Mouse (Mus musculus): ENCODE measurements around the gene Kank2.
"Not testable (repeated sequence)": the region's sequence is repeated elsewhere in the genome, so short reads cannot be mapped to it uniquely, and the experiment has no call there.

Kank2 gene

DNA sequence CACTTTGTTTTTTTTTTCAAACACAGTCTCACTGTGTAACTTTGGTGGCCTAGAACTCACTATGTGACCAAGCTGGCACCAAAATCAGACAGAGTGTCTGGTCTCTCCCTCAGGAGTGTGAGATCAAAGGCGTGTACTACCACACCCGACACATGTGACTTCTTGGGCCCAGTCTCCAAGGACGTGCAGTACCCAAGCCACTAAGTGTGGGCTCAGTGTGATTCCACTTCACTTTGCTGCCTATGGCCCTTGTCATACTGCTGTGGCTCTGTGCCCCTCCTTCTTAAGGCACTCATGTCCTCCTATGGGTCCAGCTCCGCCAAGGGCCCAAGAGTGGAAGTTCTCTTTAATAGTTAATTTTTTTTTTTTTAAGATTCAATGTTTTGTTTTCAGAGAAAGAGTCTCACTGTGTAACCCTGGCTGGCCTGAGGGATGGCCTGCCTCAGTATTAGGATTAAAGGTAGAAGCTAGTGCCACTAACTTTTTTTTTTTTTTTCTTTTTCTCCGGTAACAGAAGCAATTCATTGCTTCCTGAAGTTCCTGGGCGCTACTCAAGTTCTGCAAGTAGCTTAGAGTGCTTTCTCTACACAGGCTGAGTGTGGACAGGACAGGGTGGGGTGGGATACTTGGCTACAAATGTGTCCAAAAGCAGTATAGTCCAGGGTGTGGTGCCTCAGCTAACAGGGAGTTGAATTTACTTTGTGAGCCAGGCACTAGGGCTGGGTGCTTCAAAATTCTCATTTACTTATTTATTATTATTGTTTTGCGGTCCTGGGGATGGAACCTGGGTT, 13.8 kb downstream of the Kank2 start:
- DNase-seq (ENCODE audit: low spot score in 2 of 2): no peak

DNA sequence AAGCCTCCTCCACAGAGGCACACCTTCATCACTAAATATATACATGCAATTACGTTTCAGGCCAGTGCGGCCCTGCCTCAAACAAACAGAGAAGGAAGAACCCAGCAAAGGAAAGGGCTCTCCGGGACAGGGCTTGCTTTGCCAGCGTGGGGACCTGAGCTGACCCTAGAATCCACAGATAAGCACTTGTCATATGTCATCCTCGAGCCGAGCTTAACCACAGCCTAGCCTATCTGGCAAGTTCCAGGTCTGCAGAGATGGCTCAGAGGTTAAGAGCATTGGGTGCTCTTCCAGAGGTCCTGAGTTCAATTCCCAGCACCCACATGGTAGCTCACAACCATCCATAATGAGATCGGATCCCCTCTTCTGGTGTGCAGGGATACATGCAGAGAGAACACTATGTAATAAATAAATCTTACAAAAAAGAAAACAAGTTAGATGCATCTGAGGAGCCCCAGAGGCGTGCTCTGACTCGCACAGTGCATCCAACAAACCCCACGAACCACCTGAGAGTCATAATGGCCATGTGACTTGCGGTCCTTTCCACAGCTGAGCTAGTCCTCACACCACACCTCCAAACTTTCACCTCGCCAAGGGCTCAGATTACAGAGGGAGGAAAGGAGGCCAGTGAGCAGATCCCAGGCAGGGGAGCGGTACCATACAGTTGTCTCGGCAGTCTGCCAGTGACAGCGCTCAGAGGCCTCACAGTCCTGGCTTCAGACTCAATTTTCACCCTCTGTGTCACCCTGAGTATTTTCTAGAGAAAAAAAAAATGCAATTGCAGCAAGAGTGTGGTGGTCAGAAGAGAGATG, 16.7 kb downstream of the Kank2 start:
- DNase-seq (ENCODE audit: low spot score in 2 of 2): no peak

DNA sequence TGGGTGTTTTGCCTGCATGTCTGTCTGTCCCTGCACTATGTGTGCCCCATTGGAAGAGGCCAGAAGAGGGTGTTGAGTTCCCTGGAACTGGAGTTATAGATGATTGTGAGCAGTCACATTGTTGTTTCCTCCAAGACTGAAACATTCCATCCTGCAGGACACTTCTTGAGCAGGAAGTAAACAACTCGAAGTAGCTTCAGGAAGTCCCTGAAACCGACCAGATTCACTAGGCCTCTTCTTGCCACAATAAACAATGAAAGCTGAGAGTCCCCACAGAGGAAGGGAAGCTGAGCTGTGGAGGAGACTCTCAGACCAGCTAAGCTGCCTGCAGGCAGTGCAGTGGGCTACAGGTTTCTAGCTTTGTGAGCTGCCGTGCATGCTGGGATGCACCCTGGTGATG, 20.8 kb downstream of the Kank2 start:
- no peak for DNase-seq (ENCODE audit: low spot score in 2 of 2)

DNA sequence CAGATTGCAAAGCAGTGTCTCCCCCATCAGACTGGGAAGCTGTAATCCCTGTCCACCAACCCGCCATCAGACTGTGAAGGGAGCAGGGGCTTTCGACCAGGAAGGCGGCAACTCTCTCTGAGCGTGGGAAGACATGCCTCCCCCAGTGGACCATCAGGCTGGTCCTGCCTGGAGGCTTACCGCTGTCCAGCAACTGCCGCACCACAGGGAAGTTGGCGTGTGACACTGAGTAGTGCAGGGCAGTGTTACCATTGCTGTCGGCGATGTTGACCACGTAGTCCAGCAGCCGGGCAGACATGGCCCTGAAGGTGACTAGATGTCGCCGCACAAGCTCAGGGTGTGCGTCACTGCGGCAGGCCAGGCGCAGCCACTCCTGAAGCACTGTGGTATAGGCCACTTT, 24.2 kb downstream of the Kank2 start:
- DNase-seq (ENCODE audit: low spot score in 2 of 2): no peak

DNA sequence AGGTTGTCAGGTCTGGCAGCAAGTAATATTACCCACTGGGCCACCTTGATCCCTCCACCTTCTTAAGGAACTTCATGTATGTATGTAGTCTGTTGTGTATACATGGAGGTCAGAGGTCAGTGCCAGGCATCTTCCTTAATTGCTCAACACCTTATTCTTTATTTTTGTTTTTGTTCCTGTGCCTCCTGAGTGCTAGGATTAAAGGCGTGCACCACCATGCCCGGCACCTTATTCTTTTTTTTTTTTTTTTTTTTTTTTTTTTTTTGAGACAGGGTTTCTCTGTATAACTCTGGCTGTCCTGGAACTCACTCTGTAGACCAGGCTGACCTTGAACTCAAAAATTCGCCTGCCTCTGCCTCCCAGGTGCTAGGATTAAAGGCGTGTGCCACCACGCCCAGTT, 25.1 kb downstream of the Kank2 start:
- not testable (repeated sequence) for DNase-seq (ENCODE audit: low spot score in 2 of 2)

DNA sequence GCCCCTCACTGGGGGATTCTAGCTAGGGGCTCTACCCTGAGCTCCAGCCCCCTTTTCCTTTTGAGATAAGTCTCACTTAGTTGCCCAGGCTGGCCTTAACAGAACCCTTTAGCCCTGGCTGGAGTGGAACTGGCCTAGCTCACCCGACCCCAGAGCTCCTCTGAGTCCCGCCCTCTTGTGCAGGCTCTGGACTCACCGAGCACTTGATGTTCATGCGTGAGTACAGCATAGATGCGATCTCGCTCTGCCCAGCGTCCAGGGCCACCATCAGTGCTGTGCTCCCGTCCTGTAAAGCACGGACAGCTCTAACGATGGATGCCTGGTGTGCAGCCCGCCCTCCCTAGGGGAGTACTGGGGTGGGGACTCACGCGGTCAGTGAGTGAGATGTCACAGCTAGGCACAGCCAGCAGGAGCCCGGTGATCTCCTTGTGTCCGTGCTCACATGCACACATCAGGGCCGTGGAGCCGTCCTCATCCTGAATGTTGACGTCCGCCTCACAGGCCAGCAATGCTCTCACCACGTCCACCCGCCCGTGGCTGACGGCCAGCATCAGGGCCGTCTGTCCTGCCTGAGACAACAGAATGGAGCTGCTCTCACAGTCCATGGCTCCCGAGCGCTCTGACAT, 28.9 kb downstream of the Kank2 start:
- no peak for DNase-seq (ENCODE audit: low spot score in 2 of 2)

DNA sequence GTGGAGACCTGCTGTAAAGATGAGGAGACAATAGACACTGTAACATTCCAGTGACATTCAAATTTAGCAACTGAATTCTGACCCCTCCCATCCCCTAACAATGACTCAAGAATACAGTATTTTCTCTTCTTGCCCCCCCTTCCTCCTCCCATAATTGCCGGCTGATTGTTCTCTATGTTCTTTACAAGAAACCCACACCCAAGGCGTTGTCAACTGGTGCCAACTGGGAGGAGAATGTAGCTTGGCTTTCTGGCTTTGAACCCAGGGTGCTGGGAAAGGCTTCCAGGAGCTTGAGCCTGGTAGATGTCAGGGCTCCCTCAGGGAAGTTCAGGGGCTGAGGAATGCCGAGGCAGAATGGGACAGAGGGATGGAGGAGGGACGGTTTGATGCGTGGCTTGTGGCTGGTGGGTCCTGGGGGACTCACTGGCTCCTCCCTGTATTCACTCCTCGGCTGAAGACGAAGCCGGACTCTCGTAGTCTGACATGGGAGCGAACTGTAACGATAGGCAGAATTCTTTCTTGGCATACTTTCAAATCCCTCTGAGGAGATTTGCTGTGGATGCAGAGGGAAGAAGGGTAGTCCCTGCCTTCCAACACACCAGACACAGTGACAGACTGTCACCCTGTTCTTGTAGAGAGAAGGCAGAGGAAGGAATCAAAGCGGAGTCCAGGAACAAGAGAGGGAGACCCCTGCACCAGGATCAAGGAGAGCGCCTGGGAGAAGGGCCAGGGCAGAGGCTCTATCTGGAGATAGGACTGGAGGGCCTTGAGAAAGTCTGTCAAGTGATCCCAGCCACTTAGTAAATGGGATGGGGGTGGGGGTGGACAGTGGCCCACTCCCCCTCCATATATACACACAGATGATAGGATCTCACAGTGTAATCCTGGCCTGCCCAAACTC, 29.8 kb downstream of the Kank2 start:
- DNase-seq (ENCODE audit: low spot score in 2 of 2): no peak

DNA sequence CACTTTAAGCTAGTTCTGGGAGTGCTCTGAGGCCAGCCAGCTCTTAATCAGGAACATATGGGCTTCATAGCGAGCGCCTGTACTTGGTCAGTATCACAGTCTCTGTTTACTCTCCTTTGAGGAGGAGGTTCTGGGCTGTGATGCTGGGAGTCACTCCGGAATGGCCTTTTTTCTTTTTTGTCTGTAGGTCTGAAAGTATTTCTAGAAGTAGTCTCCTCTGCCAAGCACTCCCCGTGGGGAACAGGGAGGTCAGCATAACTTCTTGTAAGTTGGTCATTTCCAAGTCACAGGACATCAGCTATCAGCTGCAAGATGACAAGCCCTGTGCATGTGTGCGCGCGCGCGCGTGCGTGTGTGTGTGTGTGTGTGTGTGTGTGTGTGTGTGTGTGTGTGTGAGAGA, 30.6 kb downstream of the Kank2 start:
- no peak for DNase-seq (ENCODE audit: low spot score in 2 of 2)

DNA sequence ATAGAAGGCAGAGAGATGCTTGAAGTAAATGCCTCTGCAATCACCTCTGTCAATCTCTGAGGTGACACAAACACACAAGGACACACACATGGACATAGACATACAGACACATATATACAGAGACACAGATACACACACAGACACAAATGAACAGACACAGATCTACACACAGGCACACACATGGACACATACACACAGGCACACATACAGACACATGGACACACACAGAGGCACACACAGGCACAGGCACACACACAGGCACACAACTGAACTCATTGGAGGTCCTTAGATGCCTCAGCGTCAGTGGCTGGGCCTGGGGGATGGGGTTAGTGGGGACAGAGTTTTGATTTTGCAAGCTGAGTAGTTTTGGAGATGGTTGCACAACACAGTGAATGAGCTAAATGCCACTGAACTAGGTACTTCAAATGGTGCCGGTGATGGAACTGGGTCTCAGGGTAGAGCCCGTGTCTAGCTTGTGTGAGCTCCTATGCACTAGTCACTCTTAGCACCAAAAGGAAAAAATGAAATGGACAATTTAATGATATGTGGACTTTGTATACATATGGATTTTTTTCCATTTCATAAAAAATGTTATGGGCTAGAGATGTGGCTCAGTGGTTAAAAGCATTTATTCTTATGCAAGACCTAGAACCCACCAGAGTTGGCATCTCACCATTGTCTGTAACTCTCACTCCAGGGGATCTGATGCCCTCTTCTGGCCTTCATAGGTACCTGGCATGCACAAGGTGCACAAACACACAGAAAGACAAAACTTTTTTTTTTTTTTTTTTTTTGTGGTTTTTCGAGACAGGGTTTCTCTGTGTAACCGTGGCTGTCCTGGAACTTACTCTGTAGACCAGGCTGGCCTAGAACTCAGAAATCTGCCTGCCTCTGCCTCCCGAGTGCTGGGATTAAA, 34.2 kb downstream of the Kank2 start:
- no peak for DNase-seq (ENCODE audit: low spot score in 2 of 2)

DNA sequence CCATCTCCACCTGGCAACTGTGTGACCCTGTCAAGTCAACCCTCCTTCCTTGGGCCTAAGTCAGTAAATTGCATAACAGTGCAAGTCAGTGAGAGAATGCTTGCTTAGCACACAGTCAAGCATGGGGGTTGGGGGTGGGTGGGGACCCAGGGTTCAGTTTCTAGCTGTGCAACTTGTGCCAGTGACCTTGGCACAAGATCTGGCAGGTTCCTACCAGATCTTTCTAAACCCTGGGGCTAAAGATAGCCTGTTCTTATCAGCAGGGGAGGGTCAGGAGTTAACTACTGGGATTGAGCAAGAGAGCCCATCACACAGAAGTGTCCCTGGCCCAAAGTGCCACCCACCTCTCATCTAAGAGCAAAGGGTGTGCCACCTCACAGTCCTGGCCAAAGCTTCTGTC, 36.4 kb downstream of the Kank2 start:
- DNase-seq (ENCODE audit: low spot score in 2 of 2): no peak

DNA sequence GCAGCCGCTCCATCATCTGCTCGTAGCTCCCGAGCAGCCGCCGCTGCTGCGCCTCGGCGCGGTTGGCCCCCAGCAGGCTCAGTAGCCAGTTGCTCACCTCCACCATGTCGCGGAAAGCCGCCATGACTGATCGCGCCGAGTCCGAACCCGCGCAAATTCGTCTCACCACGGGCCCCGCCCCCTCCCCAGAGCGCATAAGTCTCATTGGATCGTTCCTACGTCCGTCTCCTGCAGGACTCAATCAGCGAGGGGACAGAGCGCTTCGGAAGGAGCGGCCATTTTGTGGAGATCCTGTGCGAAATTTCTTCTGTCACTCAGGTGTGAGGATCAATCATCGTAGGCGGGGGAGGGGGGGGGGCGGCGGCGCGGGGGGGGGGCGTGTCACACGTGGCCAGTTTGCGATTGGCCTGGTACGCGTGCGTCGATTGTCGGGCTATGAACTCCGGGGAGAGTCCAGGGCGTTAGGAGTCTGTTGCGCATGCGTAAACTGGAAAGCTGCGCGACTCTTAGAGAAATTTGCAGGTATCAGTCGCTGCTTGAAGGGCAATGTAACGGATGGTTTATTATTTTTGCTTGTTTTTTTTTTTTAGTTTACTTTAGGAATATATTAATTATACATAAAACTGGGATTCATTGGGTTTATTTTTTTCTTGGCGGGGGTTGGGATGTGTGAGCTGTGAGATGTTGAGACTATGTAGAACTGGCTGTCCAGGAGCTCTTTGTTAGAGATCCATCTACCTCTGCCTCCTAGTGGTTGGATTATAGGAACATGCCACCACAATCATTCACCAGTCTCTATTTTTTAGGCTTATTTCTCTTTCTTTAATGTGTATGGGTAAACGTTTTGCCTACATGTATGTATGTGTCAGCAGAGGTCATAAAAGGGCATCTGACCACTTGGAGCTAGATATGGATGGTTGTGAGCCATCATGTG, 38.1 kb downstream of the Kank2 start, which contains the start of gene Spc24:
Spc24 (minus strand) TSS at position 149 of the 934 bp plus-strand sequence.
- DNase-seq (ENCODE audit: low spot score in 2 of 2): peak; percentile 94 to 97

DNA sequence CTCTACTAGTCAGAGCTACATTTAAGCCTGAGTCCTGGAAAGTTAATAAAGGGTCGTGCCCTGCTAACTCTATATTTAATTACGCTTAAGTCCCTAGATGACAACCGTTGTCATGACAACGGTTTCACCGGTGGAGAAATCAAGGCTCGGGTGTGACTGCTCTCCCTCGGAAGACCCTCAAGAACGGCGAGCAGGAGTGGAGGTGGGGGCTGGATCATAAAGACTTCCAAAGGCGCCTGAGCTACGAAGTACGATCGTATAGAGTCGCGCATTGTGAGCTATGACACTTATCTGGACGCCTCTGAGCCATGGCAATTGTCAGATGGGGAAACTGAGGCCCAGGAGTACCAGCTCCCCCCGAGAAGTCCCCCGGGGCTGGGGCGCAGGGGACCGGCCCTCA, 38.8 kb downstream of the Kank2 start:
- DNase-seq (ENCODE audit: low spot score in 2 of 2): no peak

DNA sequence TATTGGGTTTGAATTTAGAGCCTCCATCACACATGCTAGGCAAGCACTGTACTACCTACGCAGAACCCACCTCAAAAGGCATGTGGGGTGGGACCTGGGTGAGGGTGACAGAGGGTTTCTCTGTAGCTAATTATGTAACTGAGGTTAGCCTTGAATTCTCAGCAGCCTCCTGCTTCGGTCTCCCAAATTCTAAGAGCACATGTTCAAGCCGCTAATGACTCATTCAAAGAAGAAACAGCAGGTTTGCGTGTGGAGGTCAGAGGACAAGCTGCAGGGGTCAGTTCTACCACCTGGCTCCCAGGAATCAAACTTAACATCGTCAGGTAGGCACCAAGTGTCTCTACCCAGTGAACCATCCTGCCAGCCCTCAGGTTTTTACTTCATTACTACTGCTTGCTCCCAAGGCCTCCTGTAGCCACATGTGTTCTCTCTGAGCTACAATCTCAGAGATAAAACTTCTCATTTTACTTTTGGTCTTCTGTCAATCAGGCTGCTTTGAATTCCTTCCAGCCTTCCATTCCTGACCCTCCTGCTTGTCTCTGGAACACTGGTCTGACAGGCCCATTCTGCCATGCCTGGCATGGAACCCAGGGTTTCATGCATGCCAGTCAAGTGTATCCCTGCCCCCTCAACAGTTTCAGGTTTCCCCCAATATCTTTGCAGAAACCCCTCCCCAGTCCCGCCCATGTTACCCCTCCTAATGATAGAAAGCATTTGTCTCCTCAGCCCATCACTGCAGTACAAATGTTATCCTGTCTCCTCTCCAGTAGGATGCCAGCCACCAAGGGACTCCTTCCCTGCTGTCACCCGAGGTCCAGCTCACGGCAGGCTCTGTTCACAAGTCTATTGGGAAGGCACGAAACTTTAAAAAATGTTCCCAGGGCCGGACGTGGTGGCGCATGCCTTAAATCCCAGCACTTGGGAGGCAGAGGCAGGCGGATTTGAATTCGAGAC, 39.7 kb downstream of the Kank2 start:
- DNase-seq (ENCODE audit: low spot score in 2 of 2): peak in 1 of 2 experiments; percentile 41

DNA sequence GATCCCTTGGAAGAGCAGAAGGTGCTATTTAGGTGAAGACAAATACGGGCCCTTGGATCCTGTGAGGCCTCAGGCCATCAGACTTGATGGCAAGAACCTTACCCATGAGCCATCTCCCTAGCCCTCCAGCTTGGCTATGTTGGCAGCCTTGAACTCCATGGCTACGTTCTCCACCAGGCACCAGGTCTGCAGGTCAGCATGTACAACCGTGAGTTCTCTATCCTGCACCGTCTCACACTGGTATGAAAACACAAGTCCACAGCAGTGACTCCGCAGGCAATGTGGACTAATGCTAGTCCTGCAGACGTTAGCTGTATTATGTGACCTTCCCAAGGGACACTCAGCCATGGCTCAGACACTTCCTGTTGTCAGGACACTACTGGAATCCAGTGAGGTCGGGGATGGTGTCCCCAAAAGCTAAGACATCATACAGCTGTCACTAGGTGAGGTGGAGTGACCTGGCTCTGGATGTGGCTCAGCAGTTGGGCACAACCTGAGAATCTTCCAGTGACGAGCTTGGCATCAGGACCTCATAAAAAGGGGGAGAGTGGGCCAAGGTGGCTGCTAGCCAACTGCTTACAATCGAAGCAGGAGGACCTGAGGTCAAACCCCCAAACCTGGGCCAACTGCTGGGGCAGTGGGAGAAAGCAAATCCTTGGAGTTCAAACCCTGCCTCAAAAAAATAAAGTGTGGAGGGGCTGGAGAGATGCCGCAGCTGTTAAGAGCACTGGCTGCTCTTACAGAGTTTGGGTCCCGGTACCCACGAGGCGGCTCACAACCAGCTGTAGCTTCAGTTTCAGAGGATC, 43.8 kb downstream of the Kank2 start:
- DNase-seq (ENCODE audit: low spot score in 2 of 2): no peak

DNA sequence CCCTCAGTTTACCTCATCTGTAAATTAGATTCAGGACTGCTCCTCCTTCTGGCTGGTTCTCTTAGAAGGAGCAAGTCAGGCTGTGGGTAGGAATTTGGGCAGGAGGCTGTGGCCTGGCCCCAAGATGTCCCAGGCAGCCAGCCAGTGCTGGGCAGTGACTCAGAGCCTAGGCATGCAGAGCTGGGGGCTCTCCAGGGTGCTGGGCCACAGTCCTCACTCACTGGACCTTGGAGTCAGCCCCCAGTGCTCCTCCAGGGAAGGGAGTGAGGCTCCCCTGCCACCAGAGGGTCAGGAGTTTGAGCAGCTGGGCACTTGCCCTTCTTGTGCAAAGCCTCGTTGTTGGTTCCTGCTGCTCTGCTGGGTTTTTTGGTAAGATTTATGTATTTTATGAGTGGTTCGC, 44.5 kb downstream of the Kank2 start:
- DNase-seq (ENCODE audit: low spot score in 2 of 2): no peak

DNA sequence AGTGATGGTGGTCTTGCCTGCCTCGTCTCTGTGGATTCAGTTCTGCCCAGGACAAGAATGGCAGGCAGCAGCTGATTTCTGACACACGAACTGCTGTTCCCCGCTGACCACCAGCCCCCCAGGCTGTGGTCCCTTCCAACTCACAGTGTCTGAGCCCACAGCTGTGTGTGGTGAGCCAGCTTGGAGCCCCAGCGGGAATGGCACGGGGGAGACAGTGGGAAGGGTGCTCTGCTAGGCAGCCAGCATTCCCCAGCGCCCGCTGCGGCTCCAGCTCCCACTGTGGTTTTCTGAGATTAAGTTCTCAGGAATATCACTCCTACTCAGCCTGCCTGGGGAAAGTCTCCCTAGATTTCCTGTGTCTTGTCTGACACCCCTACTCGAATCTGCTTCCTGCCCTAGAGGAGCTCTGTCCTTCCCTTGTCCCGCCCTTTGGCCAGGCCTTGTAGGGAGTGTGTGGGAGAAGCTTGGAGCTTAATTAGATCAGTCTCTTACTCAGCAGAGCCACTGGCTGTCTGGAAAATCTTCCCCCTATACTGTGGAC, 46.2 kb downstream of the Kank2 start:
- no peak for DNase-seq (ENCODE audit: low spot score in 2 of 2)

DNA sequence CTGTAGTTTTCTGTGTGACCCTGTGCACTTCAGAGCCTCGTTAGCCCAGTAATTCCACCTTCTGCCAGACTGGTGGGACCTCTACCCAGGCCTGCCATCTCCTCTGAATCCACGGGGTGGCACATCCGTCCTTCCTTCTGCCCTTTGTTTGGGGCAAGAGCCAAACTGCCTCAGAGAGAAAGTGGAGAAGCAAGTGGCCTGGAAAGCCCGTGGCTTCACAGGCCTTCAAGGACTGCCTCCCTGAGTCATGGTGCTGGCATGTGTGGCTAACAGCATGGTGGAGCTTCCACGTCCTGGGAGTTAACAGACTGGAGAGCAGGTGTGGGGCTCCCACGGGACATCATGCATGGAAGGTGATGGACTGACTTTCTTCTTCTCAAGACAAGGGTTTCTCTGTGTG, 47.2 kb downstream of the Kank2 start:
- DNase-seq (ENCODE audit: low spot score in 2 of 2): no peak
